Mouse (Mus musculus): Measurements from ENCODE around the gene 1700001C02Rik. TPM values are rescaled to one million over a fixed set of nuclear protein-coding genes. Genes with fewer than 3 reads are reported as not detected.

Gene 1700001C02Rik
- polyA plus RNA-seq (2014; fragmentation: Nextera tagmentation; extraction: Ambion mirVana) = not detected in 2 replicates

- H3K27ac ChIP-seq (ENCODE audit: low read depth, low read length) = no peak within 1 kb of the TSS
- no peak within 1 kb of the TSS for H3K9ac ChIP-seq (ENCODE audit: low read depth, low read length)
- H3K4me2 ChIP-seq = peak within 1 kb of the TSS; percentile 60
- ATAC-seq (replicated peaks; ENCODE audit: insufficient number of reproducible peaks, low FRiP score, low TSS enrichment) = no peak
- H3K36me3 ChIP-seq (ENCODE audit: control insufficient read depth, insufficient read depth, low read length) = no peaks in the 10 kb centered on the region
- no peaks in the 10 kb centered on the region for H3K9me3 ChIP-seq (replicated peaks; ENCODE audit: control insufficient read depth, low read length)
- 0 out of 2 replicates have a peak, but pooled peaks cover 4% of the 10 kb centered on the region for H3K4me1 ChIP-seq (ENCODE audit: control insufficient read depth, insufficient read depth, low read length)
- 24% methylated on average over 21 of the region's 21 CpGs for WGBS (ENCODE audit: insufficient replicate concordance)
- peak within 1 kb of the TSS; percentile 30; the same call in 1 of the 2 replicates for H3K4me3 ChIP-seq (ENCODE audit: low read depth, low read length)
- peaks cover 27% of the 10 kb centered on the region for H3K27me3 ChIP-seq (ENCODE audit: control insufficient read depth, insufficient read depth, low read length)
Measured at GRCm38 (mm10) chr5:30465861-30466260, at the start of gene 1700001C02Rik. 1700001C02Rik (plus strand) TSS chr5:30466047.

DNA sequence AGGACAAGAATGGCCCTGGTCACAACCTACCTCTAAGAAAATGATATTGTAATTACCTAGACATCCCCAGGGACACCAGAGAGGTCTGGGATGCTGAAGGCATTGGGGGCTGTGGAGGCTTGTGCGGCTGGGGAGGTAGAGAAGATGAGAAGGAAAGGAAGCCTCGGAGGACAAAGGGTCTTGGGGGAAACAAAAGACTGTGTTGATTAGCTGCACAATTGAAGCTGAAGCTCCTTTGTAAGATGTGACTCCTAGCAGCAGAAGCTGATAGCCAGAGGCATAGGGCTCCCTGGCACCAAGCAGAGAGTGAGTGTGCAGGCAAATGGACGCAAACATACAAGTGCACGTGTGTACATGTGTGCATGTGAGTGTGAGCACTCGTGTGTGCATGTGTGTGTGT lies 49.2 kb upstream of the 1700001C02Rik start:
- Histone ChIP-seq H3K4me3 (ENCODE audit: low read depth, low read length) (no peak overlapping the region), H3K36me3 (ENCODE audit: control insufficient read depth, insufficient read depth, low read length) (no peaks in the 10 kb centered on the region), H3K9me3 (replicated peaks; ENCODE audit: control insufficient read depth, low read length) (no peaks in the 10 kb centered on the region), H3K4me2 (no peak overlapping the region), H3K27me3 (ENCODE audit: control insufficient read depth, insufficient read depth, low read length) (no peaks in the 10 kb centered on the region), H3K9ac (ENCODE audit: low read depth, low read length) (no peak overlapping the region), H3K27ac (ENCODE audit: low read depth, low read length) (no peak overlapping the region), H3K4me1 (ENCODE audit: control insufficient read depth, insufficient read depth, low read length) (0 out of 2 replicates have a peak, but pooled peaks cover 2% of the 10 kb centered on the region)
- ATAC-seq (replicated peaks; ENCODE audit: insufficient number of reproducible peaks, low FRiP score, low TSS enrichment) = no peak
- 65% methylated on average over 5 of the region's 5 CpGs for WGBS (ENCODE audit: insufficient replicate concordance)

DNA sequence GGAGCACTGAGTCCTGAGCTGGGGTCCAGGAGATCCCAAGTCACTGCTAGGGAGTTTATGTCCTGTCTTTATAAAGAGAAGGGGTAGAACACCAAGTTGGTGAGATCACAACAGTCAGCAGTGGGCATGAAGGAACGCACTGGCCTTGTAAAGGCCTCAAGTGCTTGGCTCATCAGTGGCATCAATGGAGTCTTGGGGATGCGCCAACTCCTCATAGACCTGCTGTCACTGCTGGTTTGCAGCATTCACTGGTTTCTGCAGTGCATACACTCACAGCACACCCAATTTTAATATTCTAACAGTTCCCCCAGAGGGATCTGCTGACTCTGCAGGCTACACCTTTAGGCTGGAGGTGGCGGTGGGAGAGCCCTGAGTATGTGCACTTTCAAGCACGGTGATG lies 42.7 kb upstream of the 1700001C02Rik start:
- Histone ChIP-seq H3K9ac (ENCODE audit: low read depth, low read length) (0 out of 2 replicates have a peak overlapping the region, but pooled peaks have one; percentile 28), H3K4me3 (ENCODE audit: low read depth, low read length) (no peak overlapping the region), H3K36me3 (ENCODE audit: control insufficient read depth, insufficient read depth, low read length) (no peaks in the 10 kb centered on the region), H3K4me2 (no peak overlapping the region), H3K27me3 (ENCODE audit: control insufficient read depth, insufficient read depth, low read length) (no peaks in the 10 kb centered on the region), H3K4me1 (ENCODE audit: control insufficient read depth, insufficient read depth, low read length) (peaks cover 6% of the 10 kb centered on the region; the same call in 1 of the 2 replicates), H3K27ac (ENCODE audit: low read depth, low read length) (no peak overlapping the region), H3K9me3 (replicated peaks; ENCODE audit: control insufficient read depth, low read length) (no peaks in the 10 kb centered on the region)
- ATAC-seq (replicated peaks; ENCODE audit: insufficient number of reproducible peaks, low FRiP score, low TSS enrichment) = no peak
- WGBS (ENCODE audit: insufficient replicate concordance) = 75% methylated on average over 4 of the region's 4 CpGs

DNA sequence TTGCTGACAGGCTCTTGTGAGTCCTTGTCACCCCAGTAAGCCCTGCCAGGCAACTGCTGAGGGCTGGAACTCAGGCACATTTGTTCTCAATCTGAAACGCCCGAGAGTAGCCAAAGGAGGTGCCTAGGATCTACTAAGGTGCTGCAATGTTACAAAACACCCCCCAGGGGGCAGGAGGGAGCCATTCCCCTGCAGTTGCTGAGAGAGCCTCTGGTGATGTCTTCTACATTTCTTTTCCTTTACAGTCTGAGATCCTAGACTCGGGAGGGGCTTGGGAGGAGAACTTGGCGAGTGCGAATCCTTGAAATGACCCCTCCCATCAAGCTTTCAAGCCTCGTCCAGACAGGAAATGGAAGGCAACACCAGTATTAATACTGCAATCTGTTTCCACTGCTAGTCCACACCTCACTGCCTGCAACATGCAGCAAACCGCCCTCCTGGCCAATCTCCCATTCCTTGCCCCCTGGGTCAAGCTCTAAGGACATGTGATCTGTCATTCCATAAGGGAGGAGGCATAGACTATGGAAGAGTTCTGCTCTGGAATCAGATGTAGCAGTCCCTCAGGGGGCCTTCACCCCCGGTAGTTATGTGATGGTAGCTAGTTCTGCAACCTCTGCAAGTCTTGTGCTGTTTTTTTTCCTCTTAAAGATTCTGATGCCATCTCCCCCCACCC lies 42.1 kb upstream of the 1700001C02Rik start:
- H3K36me3 ChIP-seq (ENCODE audit: control insufficient read depth, insufficient read depth, low read length) = no peaks in the 10 kb centered on the region
- H3K4me3 ChIP-seq (ENCODE audit: low read depth, low read length) = no peak overlapping the region
- no peak overlapping the region for H3K27ac ChIP-seq (ENCODE audit: low read depth, low read length)
- ATAC-seq (replicated peaks; ENCODE audit: insufficient number of reproducible peaks, low FRiP score, low TSS enrichment) = no peak
- H3K4me1 ChIP-seq (ENCODE audit: control insufficient read depth, insufficient read depth, low read length) = peaks cover 6% of the 10 kb centered on the region; the same call in 1 of the 2 replicates
- no peaks in the 10 kb centered on the region for H3K9me3 ChIP-seq (replicated peaks; ENCODE audit: control insufficient read depth, low read length)
- H3K4me2 ChIP-seq = no peak overlapping the region
- WGBS (ENCODE audit: insufficient replicate concordance) = 25% methylated on average over 8 of the region's 8 CpGs
- 0 out of 2 replicates have a peak overlapping the region, but pooled peaks have one; percentile 28 for H3K9ac ChIP-seq (ENCODE audit: low read depth, low read length)
- H3K27me3 ChIP-seq (ENCODE audit: control insufficient read depth, insufficient read depth, low read length) = no peaks in the 10 kb centered on the region

DNA sequence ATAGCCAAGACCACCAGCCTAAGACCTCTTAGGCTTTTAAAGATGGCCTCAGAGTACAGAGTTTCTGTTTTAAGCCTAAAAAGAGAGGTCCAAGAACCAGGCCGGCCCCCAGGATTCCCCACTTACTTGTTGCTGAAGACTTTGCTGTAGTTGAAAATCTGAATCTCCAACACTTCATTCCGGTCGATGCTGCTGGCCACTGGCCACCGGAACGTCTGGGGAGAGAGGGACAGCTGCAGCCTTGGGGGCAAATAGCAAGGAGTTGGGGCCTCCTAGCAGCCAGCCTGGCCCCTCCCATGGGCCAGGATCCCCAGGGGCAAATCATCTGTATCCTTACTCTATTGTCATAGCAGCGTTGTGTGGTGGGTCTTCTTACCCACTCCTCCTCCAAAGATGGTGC lies 38.4 kb upstream of the 1700001C02Rik start:
- 72% methylated on average over 6 of the region's 6 CpGs for WGBS (ENCODE audit: insufficient replicate concordance)
- Histone ChIP-seq H3K4me2 (no peak overlapping the region), H3K4me3 (ENCODE audit: low read depth, low read length) (no peak overlapping the region), H3K9ac (ENCODE audit: low read depth, low read length) (no peak overlapping the region), H3K36me3 (ENCODE audit: control insufficient read depth, insufficient read depth, low read length) (no peaks in the 10 kb centered on the region), H3K27ac (ENCODE audit: low read depth, low read length) (no peak overlapping the region), H3K4me1 (ENCODE audit: control insufficient read depth, insufficient read depth, low read length) (peaks cover 6% of the 10 kb centered on the region; the same call in 1 of the 2 replicates), H3K9me3 (replicated peaks; ENCODE audit: control insufficient read depth, low read length) (no peaks in the 10 kb centered on the region), H3K27me3 (ENCODE audit: control insufficient read depth, insufficient read depth, low read length) (no peaks in the 10 kb centered on the region)
- ATAC-seq (replicated peaks; ENCODE audit: insufficient number of reproducible peaks, low FRiP score, low TSS enrichment) = no peak

DNA sequence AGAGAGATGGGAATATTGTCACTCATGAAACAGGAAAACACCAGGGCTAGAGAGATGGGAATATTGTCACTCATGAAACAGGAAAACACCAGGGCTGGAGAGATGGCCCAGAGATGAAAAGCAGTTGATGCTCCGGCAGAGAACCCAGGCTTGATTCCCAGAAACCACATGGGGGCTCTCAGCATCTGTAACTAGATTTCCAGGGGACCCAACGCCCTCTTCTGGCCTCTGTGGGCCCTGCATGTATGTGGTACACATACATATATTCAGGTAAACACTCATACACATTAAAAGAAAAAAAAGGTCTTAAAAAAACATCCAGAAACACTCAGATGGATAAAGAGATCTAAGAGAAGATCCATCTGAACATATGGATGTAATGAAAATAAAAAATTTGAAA lies 26.9 kb upstream of the 1700001C02Rik start:
- no peak overlapping the region for H3K4me2 ChIP-seq
- 45% methylated on average over 2 of the region's 2 CpGs for WGBS (ENCODE audit: insufficient replicate concordance)
- H3K9ac ChIP-seq (ENCODE audit: low read depth, low read length) = no peak overlapping the region
- no peak overlapping the region for H3K4me3 ChIP-seq (ENCODE audit: low read depth, low read length)
- no peak for ATAC-seq (replicated peaks; ENCODE audit: insufficient number of reproducible peaks, low FRiP score, low TSS enrichment)
- H3K36me3 ChIP-seq (ENCODE audit: control insufficient read depth, insufficient read depth, low read length) = no peaks in the 10 kb centered on the region
- no peaks in the 10 kb centered on the region for H3K9me3 ChIP-seq (replicated peaks; ENCODE audit: control insufficient read depth, low read length)
- H3K4me1 ChIP-seq (ENCODE audit: control insufficient read depth, insufficient read depth, low read length) = no peaks in the 10 kb centered on the region
- peaks cover 3% of the 10 kb centered on the region; the same call in 1 of the 2 replicates for H3K27me3 ChIP-seq (ENCODE audit: control insufficient read depth, insufficient read depth, low read length)
- H3K27ac ChIP-seq (ENCODE audit: low read depth, low read length) = no peak overlapping the region

GRCm38 (mm10) chr5:30440308-30440906 lies 25.4 kb upstream of the 1700001C02Rik start:
- Histone ChIP-seq H3K4me2 (no peak overlapping the region), H3K9ac (ENCODE audit: low read depth, low read length) (no peak overlapping the region), H3K4me3 (ENCODE audit: low read depth, low read length) (no peak overlapping the region), H3K4me1 (ENCODE audit: control insufficient read depth, insufficient read depth, low read length) (no peaks in the 10 kb centered on the region), H3K36me3 (ENCODE audit: control insufficient read depth, insufficient read depth, low read length) (no peaks in the 10 kb centered on the region), H3K27me3 (ENCODE audit: control insufficient read depth, insufficient read depth, low read length) (peaks cover 3% of the 10 kb centered on the region; the same call in 1 of the 2 replicates), H3K9me3 (replicated peaks; ENCODE audit: control insufficient read depth, low read length) (no peaks in the 10 kb centered on the region), H3K27ac (ENCODE audit: low read depth, low read length) (no peak overlapping the region)
- ATAC-seq (replicated peaks; ENCODE audit: insufficient number of reproducible peaks, low FRiP score, low TSS enrichment) = no peak
- WGBS (ENCODE audit: insufficient replicate concordance) = 80% methylated on average over 8 of the region's 8 CpGs

- WGBS (ENCODE audit: insufficient replicate concordance) = 60% methylated on average over 5 of the region's 5 CpGs
- peaks cover 3% of the 10 kb centered on the region; the same call in 1 of the 2 replicates for H3K27me3 ChIP-seq (ENCODE audit: control insufficient read depth, insufficient read depth, low read length)
- H3K36me3 ChIP-seq (ENCODE audit: control insufficient read depth, insufficient read depth, low read length) = no peaks in the 10 kb centered on the region
- no peak overlapping the region for H3K9ac ChIP-seq (ENCODE audit: low read depth, low read length)
- H3K4me2 ChIP-seq = no peak overlapping the region
- no peak for ATAC-seq (replicated peaks; ENCODE audit: insufficient number of reproducible peaks, low FRiP score, low TSS enrichment)
- no peak overlapping the region for H3K4me3 ChIP-seq (ENCODE audit: low read depth, low read length)
- H3K27ac ChIP-seq (ENCODE audit: low read depth, low read length) = no peak overlapping the region
- no peaks in the 10 kb centered on the region for H3K9me3 ChIP-seq (replicated peaks; ENCODE audit: control insufficient read depth, low read length)
- H3K4me1 ChIP-seq (ENCODE audit: control insufficient read depth, insufficient read depth, low read length) = no peaks in the 10 kb centered on the region
Measured at GRCm38 (mm10) chr5:30442196-30442595, 23.7 kb upstream of the 1700001C02Rik start.

Data from heart, embryonic 11.5 days (tissue).